Mouse (Mus musculus) brain, embryonic 14.5 days (tissue): ENCODE measurements at regions not wholly inside any gene's neighbourhood (a gene's known extent, or its start where the extent isn't known, plus 50 kb on each side); places are given as distances from the start of the nearest gene placed in this dataset.

Source experiments
- CTCF ChIP-seq: fragments of 200-500 bp; IDR thresholded peaks from 2 replicates; pipeline ENCODE4 v1.5.1; 2012; ENCODE audit warnings: inconsistent platforms, mild to moderate bottlenecking, moderate library complexity, borderline replicate concordance; ENCODE audit not compliant: insufficient read depth, insufficient read length; ENCODE audit errors: extremely low read depth
- POLR2A ChIP-seq: fragments of 200-500 bp; IDR thresholded peaks from 2 replicates; pipeline ENCODE4 v1.6.1; 2012; ENCODE audit warnings: mild to moderate bottlenecking, inconsistent platforms, borderline replicate concordance; ENCODE audit not compliant: poor library complexity, insufficient read depth, insufficient read length, severe bottlenecking; ENCODE audit errors: extremely low read depth

- TF ChIP-seq POLR2A (no peak), CTCF (no peak)
Measured at GRCm38 (mm10) chr14:58182869-58183268, 112.5 kb downstream of the Fgf9 start.
